Mouse (Mus musculus) kidney, postnatal 10 days (tissue): ENCODE measurements at regions not wholly inside any gene's neighbourhood (a gene's known extent, or its start where the extent isn't known, plus 50 kb on each side); places are given as distances from the start of the nearest gene placed in this dataset.
A peak's percentile ranks its signal among the peaks of the same experiment; 100 is the strongest.

ENCODE experiments used
- DNase-seq: peaks from one replicate; pipeline ENCODE4 v3.0.0; 2021; ENCODE audit warnings: mixed read lengths

DNA sequence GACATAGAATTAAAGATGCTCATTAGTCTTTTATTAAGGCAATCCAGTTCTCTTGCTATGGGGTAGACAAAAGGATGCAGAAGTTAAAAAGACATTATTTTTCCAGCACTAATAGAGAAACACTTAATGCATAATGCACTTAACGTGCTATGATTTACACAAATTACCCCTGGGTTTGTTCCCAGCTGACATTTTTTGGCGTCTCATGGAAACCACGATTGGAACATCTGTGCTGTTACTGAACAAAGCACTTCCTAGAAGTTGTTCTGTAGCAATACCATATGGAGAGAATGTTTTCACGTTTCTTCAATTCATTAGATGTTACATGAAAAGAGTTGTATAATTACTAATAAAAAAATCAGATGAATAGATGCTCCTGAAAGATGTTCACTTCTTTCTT lies 635.2 kb downstream of the Gm597 start:
- peak; percentile 4 for DNase-seq

DNA sequence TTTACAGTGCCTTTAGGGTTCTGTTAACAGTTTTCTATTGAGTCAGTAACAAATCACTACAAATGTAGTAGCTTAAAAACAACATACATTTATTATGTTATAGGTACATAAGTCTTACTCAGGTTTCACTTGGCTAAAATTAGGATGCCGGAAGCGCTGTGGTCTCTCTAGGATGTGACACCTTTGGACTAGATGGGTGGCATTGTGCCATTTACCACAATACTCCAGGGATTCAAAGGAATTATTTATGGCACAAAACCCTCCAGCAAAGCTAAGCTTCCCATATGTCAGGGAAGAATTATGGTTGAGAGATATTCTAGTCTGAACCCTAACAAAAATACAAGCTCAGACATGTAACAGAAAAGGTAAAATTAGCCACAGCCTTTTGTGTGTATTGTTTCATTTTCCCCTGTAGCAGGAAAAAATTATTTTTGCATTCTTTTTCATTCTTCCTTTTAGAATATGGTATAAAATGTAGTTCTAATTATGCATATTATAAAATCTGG lies 678.0 kb downstream of the Gm597 start:
- DNase-seq: no peak

DNA sequence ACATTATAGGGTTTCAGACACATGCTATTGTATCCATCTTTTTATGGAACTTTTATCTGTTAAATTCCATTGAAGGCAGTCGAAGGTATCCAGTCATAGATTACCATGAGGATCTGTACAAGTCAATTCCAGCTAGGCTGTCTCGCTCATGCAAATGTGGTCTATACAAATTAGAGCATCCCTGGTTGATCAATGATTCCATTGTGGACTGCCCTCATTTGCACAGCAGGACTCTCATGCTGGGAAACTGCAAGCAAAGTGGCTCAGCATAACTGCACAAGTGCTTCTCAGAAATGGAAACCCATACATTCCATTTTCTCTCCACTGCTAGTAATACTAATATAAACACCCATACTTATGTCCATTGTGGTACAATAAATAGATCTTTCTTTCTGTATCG lies 695.6 kb downstream of the Gm597 start:
- DNase-seq: no peak

- no peak for DNase-seq
Measured at GRCm38 (mm10) chr1:28053980-28054379, 726.1 kb downstream of the Gm597 start.

DNA sequence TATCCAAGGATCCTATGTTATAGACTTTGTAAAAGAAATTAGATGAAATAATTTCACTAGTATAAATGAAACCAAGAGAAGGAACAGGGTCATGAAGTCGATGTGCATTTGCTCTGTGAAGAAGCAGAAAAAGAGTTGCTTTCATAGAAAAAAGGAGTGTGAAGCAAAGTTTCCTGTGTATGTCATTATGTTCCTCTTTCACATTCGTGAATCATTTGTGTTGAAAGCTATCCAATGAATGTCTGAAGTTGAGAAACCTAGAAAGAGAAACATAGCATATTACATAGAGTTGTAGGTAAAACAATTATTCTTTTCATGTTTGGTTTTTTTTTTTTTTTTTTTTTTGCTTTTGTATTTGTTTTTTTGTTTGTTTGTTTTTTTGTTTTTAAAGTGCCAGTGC lies 732.1 kb downstream of the Gm597 start:
- no peak for DNase-seq

DNA sequence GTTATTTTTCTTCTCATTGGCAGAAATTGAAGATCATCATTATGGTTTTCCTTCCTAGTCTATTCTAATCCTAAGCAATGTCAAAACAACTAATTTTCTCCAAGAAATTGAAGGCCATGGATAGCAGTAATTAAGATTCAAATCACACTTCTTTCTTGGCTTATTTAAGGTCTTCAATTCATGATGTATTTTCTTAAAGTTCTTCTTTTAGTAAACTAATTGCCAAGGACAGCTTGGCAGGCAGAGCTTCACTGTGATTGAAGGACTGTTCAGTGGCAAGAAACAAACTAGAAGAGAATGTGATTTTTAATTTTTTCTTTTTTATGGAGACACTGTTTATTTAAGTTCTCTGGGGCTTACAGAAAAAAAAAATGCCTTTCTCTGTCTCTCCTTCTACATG lies 732.7 kb downstream of the Gm597 start:
- no peak for DNase-seq

DNA sequence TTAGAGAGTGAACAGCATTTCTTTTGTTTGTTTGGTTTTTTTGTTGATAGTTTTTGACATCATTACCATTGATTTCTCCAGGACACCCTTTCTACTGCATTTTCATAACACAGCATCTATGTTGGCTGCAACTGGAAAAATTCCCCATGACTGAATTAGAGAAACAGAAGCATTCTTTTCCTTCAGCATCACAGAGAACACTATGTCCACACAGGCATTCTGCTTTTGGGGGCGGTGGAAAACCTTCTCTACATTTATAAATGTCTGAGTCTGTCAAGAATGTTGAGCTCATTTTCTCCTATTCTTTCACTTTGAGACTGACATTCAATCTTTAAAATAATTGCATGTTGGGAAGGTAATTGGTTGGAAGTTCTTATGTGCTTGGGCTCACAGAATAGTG lies 734.4 kb downstream of the Gm597 start:
- no peak for DNase-seq

- no peak for DNase-seq
Measured at GRCm38 (mm10) chr1:28025720-28026119, 754.3 kb downstream of the Gm597 start.

- DNase-seq: no peak
Measured at GRCm38 (mm10) chr1:27998434-27998833, 781.6 kb downstream of the Gm597 start.

- DNase-seq: no peak
Measured at GRCm38 (mm10) chr1:27963369-27963768, 816.7 kb downstream of the Gm597 start.
